Mouse (Mus musculus) midbrain, embryonic 15.5 days (tissue): ENCODE measurements at regions not wholly inside any gene's neighbourhood (a gene's known extent, or its start where the extent isn't known, plus 50 kb on each side); places are given as distances from the start of the nearest gene placed in this dataset.

Experiments
- ATAC-seq: fragments of 200-750 bp; cut with Nextera tagmentation; replicated peaks from 2 replicates; pipeline ENCODE4 v1.8.0; 2017; ENCODE audit warnings: moderate TSS enrichment
- H3K27ac ChIP-seq: fragments of 300-500 bp; sonication (generic); 2 replicates; pipeline ENCODE4 v1.5.1; 2015; ENCODE audit warnings: mild to moderate bottlenecking, inconsistent platforms
- H3K27me3 ChIP-seq: fragments of 300-500 bp; sonication (generic); replicated peaks from 2 replicates; pipeline ENCODE4 v1.6.1; 2015; ENCODE audit warnings: inconsistent platforms
- H3K36me3 ChIP-seq: fragments of 300-500 bp; sonication (generic); replicated peaks from 2 replicates; pipeline ENCODE4 v1.6.1; 2015; ENCODE audit warnings: inconsistent platforms
- H3K4me1 ChIP-seq: fragments of 300-500 bp; sonication (generic); 2 replicates; pipeline ENCODE4 v1.6.1; 2015; ENCODE audit warnings: inconsistent platforms
- H3K4me2 ChIP-seq: fragments of 300-500 bp; sonication (generic); 2 replicates; pipeline ENCODE4 v1.6.1; 2015; ENCODE audit warnings: inconsistent platforms, mild to moderate bottlenecking, moderate library complexity
- H3K4me3 ChIP-seq: fragments of 300-500 bp; sonication (generic); 2 replicates; pipeline ENCODE4 v1.5.1; 2015; ENCODE audit warnings: mild to moderate bottlenecking, inconsistent platforms
- H3K9ac ChIP-seq: fragments of 300-500 bp; sonication (generic); 2 replicates; pipeline ENCODE4 v1.6.1; 2015; ENCODE audit warnings: mild to moderate bottlenecking, inconsistent platforms
- H3K9me3 ChIP-seq: fragments of 300-500 bp; sonication (generic); 2 replicates; pipeline ENCODE4 v1.6.1; 2016; ENCODE audit warnings: inconsistent platforms
- WGBS: fragments of 180-500 bp; shearing (Covaris S2); methylation state at CpG from one replicate; pipeline ENCODE4 v1.1.7; 2015; ENCODE audit warnings: mixed read lengths; 5-methylcytosine and 5-hydroxymethylcytosine counted together

- H3K9ac ChIP-seq, result no peak overlapping the region
- H3K4me2 ChIP-seq, result no peak overlapping the region
- 69% methylated on average over 2 of the region's 2 CpGs for WGBS
- ATAC-seq, result no peak
- H3K27me3 ChIP-seq, result no peaks in the 10 kb centered on the region
- H3K36me3 ChIP-seq, result no peaks in the 10 kb centered on the region
- H3K4me1 ChIP-seq, result no peaks in the 10 kb centered on the region
- no peak overlapping the region for H3K4me3 ChIP-seq
- H3K9me3 ChIP-seq, result no peaks in the 10 kb centered on the region
- H3K27ac ChIP-seq, result no peak overlapping the region
Measured at GRCm38 (mm10) chr1:130309746-130310145, 113.1 kb downstream of the Cd55b start.

GRCm38 (mm10) chr1:130301828-130302386 is 120.9 kb downstream of the Cd55b start:
- Histone ChIP-seq H3K27ac (peak overlapping the region; percentile 34; the same call in 1 of the 2 replicates), H3K36me3 (no peaks in the 10 kb centered on the region), H3K9me3 (no peaks in the 10 kb centered on the region), H3K4me3 (no peak overlapping the region), H3K4me2 (peak overlapping the region; percentile 29), H3K4me1 (peaks cover 20% of the 10 kb centered on the region), H3K27me3 (no peaks in the 10 kb centered on the region), H3K9ac (no peak overlapping the region)
- 27% methylated on average over 11 of the region's 11 CpGs for WGBS
- ATAC-seq, result peak; percentile 70

GRCm38 (mm10) chr1:130300065-130300815 is 122.6 kb downstream of the Cd55b start:
- peak; percentile 91 for ATAC-seq
- H3K36me3 ChIP-seq, result no peaks in the 10 kb centered on the region
- WGBS, result 5% methylated on average over 13 of the region's 13 CpGs
- H3K9me3 ChIP-seq, result no peaks in the 10 kb centered on the region
- H3K4me2 ChIP-seq, result peak overlapping the region; percentile 46
- 0 out of 2 replicates have a peak overlapping the region, but pooled peaks have one; percentile 12 for H3K9ac ChIP-seq
- H3K27ac ChIP-seq, result peak overlapping the region; percentile 70
- no peaks in the 10 kb centered on the region for H3K27me3 ChIP-seq
- H3K4me3 ChIP-seq, result peak overlapping the region; percentile 20
- H3K4me1 ChIP-seq, result peaks cover 20% of the 10 kb centered on the region

GRCm38 (mm10) chr1:130299641-130300040 is 123.2 kb downstream of the Cd55b start:
- Histone ChIP-seq H3K4me1 (peaks cover 20% of the 10 kb centered on the region), H3K27me3 (no peaks in the 10 kb centered on the region), H3K36me3 (no peaks in the 10 kb centered on the region), H3K4me2 (peak overlapping the region; percentile 46), H3K4me3 (peak overlapping the region; percentile 20), H3K9ac (no peak overlapping the region), H3K27ac (peak overlapping the region; percentile 70), H3K9me3 (no peaks in the 10 kb centered on the region)
- 13% methylated on average over 4 of the region's 4 CpGs for WGBS
- no peak for ATAC-seq

GRCm38 (mm10) chr1:130299069-130299468 is 123.7 kb downstream of the Cd55b start:
- Histone ChIP-seq H3K4me2 (no peak overlapping the region), H3K9me3 (no peaks in the 10 kb centered on the region), H3K4me3 (no peak overlapping the region), H3K27me3 (no peaks in the 10 kb centered on the region), H3K36me3 (no peaks in the 10 kb centered on the region), H3K4me1 (peaks cover 20% of the 10 kb centered on the region), H3K9ac (no peak overlapping the region), H3K27ac (no peak overlapping the region)
- 72% methylated on average over 3 of the region's 3 CpGs for WGBS
- no peak for ATAC-seq

GRCm38 (mm10) chr1:130298636-130299035 is 124.2 kb downstream of the Cd55b start:
- no peak overlapping the region for H3K27ac ChIP-seq
- H3K9ac ChIP-seq, result no peak overlapping the region
- H3K4me3 ChIP-seq, result no peak overlapping the region
- no peak overlapping the region for H3K4me2 ChIP-seq
- no peaks in the 10 kb centered on the region for H3K27me3 ChIP-seq
- no peaks in the 10 kb centered on the region for H3K36me3 ChIP-seq
- no peak for ATAC-seq
- WGBS, result 87% methylated on average over 1 of the region's 1 CpGs
- no peaks in the 10 kb centered on the region for H3K9me3 ChIP-seq
- peaks cover 20% of the 10 kb centered on the region for H3K4me1 ChIP-seq

- Histone ChIP-seq H3K9ac (no peak overlapping the region), H3K27ac (no peak overlapping the region), H3K27me3 (no peaks in the 10 kb centered on the region), H3K4me1 (peaks cover 20% of the 10 kb centered on the region), H3K4me3 (no peak overlapping the region), H3K9me3 (no peaks in the 10 kb centered on the region), H3K36me3 (no peaks in the 10 kb centered on the region), H3K4me2 (no peak overlapping the region)
- ATAC-seq, result no peak
- 42% methylated on average over 2 of the region's 2 CpGs for WGBS
Measured at GRCm38 (mm10) chr1:130297471-130297870, 125.3 kb downstream of the Cd55b start.

- Histone ChIP-seq H3K9me3 (no peaks in the 10 kb centered on the region), H3K36me3 (no peaks in the 10 kb centered on the region), H3K4me3 (no peak overlapping the region), H3K27me3 (no peaks in the 10 kb centered on the region), H3K4me1 (no peaks in the 10 kb centered on the region), H3K4me2 (no peak overlapping the region), H3K9ac (no peak overlapping the region), H3K27ac (no peak overlapping the region)
- WGBS, result 87% methylated on average over 6 of the region's 6 CpGs
- no peak for ATAC-seq
Measured at GRCm38 (mm10) chr1:130285882-130286281, 136.9 kb downstream of the Cd55b start.

- no peak overlapping the region for H3K4me3 ChIP-seq
- ATAC-seq, result no peak
- no peak overlapping the region for H3K27ac ChIP-seq
- 70% methylated on average over 3 of the region's 3 CpGs for WGBS
- no peak overlapping the region for H3K9ac ChIP-seq
- no peaks in the 10 kb centered on the region for H3K27me3 ChIP-seq
- H3K36me3 ChIP-seq, result no peaks in the 10 kb centered on the region
- H3K9me3 ChIP-seq, result no peaks in the 10 kb centered on the region
- H3K4me1 ChIP-seq, result no peaks in the 10 kb centered on the region
- H3K4me2 ChIP-seq, result no peak overlapping the region
Measured at GRCm38 (mm10) chr1:130282153-130282552, 140.7 kb downstream of the Cd55b start.

- Histone ChIP-seq H3K4me1 (no peaks in the 10 kb centered on the region), H3K4me3 (no peak overlapping the region), H3K9ac (no peak overlapping the region), H3K9me3 (no peaks in the 10 kb centered on the region), H3K27ac (no peak overlapping the region), H3K36me3 (no peaks in the 10 kb centered on the region), H3K4me2 (no peak overlapping the region), H3K27me3 (no peaks in the 10 kb centered on the region)
- ATAC-seq, result no peak
Measured at GRCm38 (mm10) chr1:130279180-130279579, 143.6 kb downstream of the Cd55b start.

GRCm38 (mm10) chr1:130278000-130278536 is 144.7 kb downstream of the Cd55b start:
- ATAC-seq, result no peak
- Histone ChIP-seq H3K36me3 (no peaks in the 10 kb centered on the region), H3K4me2 (no peak overlapping the region), H3K27me3 (no peaks in the 10 kb centered on the region), H3K9me3 (no peaks in the 10 kb centered on the region), H3K9ac (no peak overlapping the region), H3K4me1 (no peaks in the 10 kb centered on the region), H3K4me3 (no peak overlapping the region), H3K27ac (no peak overlapping the region)

GRCm38 (mm10) chr1:130276885-130277284 is 145.9 kb downstream of the Cd55b start:
- Histone ChIP-seq H3K4me2 (no peak overlapping the region), H3K27ac (no peak overlapping the region), H3K4me3 (no peak overlapping the region), H3K4me1 (no peaks in the 10 kb centered on the region), H3K9me3 (no peaks in the 10 kb centered on the region), H3K27me3 (no peaks in the 10 kb centered on the region), H3K36me3 (no peaks in the 10 kb centered on the region), H3K9ac (no peak overlapping the region)
- 69% methylated on average over 3 of the region's 3 CpGs for WGBS
- ATAC-seq, result no peak

GRCm38 (mm10) chr1:130276005-130276404 is 146.8 kb downstream of the Cd55b start:
- no peak overlapping the region for H3K4me3 ChIP-seq
- H3K4me2 ChIP-seq, result no peak overlapping the region
- H3K27me3 ChIP-seq, result no peaks in the 10 kb centered on the region
- H3K9ac ChIP-seq, result no peak overlapping the region
- 89% methylated on average over 2 of the region's 2 CpGs for WGBS
- H3K36me3 ChIP-seq, result no peaks in the 10 kb centered on the region
- no peaks in the 10 kb centered on the region for H3K9me3 ChIP-seq
- no peak overlapping the region for H3K27ac ChIP-seq
- H3K4me1 ChIP-seq, result no peaks in the 10 kb centered on the region
- no peak for ATAC-seq
